Mouse (Mus musculus) cerebellum, adult 2 months (tissue): ENCODE data around the gene Cstf2t.

Experiments used
- CTCF ChIP-seq: fragments of 200-500 bp; IDR thresholded peaks from 2 replicates; pipeline ENCODE4 v1.5.1; 2011; ENCODE audit warnings: low read depth, mild to moderate bottlenecking, control low read depth, low read length, moderate library complexity, borderline replicate concordance; ENCODE audit not compliant: insufficient read depth
- POLR2A ChIP-seq: fragments of 200-500 bp; IDR thresholded peaks from 2 replicates; pipeline ENCODE4 v1.6.1; 2011; ENCODE audit warnings: low read length, control low read depth, borderline replicate concordance; ENCODE audit not compliant: insufficient read depth

GRCm38 (mm10) chr19:31038951-31039350, 43.7 kb upstream of the Cstf2t start:
- TF ChIP-seq CTCF: no peak
- no peak for TF ChIP-seq POLR2A
